Mouse (Mus musculus) kidney, embryonic 14.5 days (tissue): ENCODE results near the gene Fam168b. TPM values are rescaled to one million over a fixed set of nuclear protein-coding genes. Genes with fewer than 3 reads are reported as not detected.

Experiments
- ATAC-seq: fragments of 200-750 bp; cut with Nextera tagmentation; 2 replicates; pipeline ENCODE4 v1.8.0; 2017; ENCODE audit warnings: moderate number of reproducible peaks, mild to moderate bottlenecking, moderate TSS enrichment, moderate library complexity; ENCODE audit not compliant: low FRiP score, low TSS enrichment
- H3K27ac ChIP-seq: fragments of 300-500 bp; sonication (generic); 2 replicates; pipeline ENCODE4 v1.5.1; 2014; ENCODE audit warnings: low read depth, mild to moderate bottlenecking, low read length, moderate library complexity, mixed read lengths
- H3K27me3 ChIP-seq: fragments of 300-500 bp; sonication (generic); 2 replicates; pipeline ENCODE4 v1.6.1; 2014; ENCODE audit warnings: mild to moderate bottlenecking, low read length; ENCODE audit not compliant: control insufficient read depth, insufficient read depth
- H3K36me3 ChIP-seq: fragments of 300-500 bp; sonication (generic); 2 replicates; pipeline ENCODE4 v1.6.1; 2014; ENCODE audit warnings: low read length, mixed read lengths; ENCODE audit not compliant: control insufficient read depth, insufficient read depth
- H3K4me1 ChIP-seq: fragments of 300-500 bp; sonication (generic); 2 replicates; pipeline ENCODE4 v1.6.1; 2014; ENCODE audit warnings: low read length, mixed read lengths; ENCODE audit not compliant: control insufficient read depth, insufficient read depth
- H3K4me2 ChIP-seq: fragments of 300-500 bp; sonication (generic); replicated peaks from 2 replicates; pipeline ENCODE4 v1.6.1; 2014; ENCODE audit warnings: low read depth, mild to moderate bottlenecking, low read length
- H3K4me3 ChIP-seq: fragments of 300-500 bp; sonication (generic); 2 replicates; pipeline ENCODE4 v1.5.1; 2014; ENCODE audit warnings: mild to moderate bottlenecking, low read length
- H3K9ac ChIP-seq: fragments of 300-500 bp; sonication (generic); 2 replicates; pipeline ENCODE4 v1.6.1; 2014; ENCODE audit warnings: low read depth, mild to moderate bottlenecking, low read length, moderate library complexity
- H3K9me3 ChIP-seq: fragments of 300-500 bp; sonication (generic); 2 replicates; pipeline ENCODE4 v1.6.1; 2016; ENCODE audit warnings: low read length; ENCODE audit not compliant: control insufficient read depth
- WGBS: fragments of 180-500 bp; shearing (Covaris S2); extraction: QIAGEN DNeasy Blood & Tissue Kit; methylation state at CpG from one replicate; pipeline ENCODE4 v1.1.7; 2014; 5-methylcytosine and 5-hydroxymethylcytosine counted together
- polyA plus RNA-seq: library from polyadenylated mRNA; unstranded; fragments of >200 nt; fragmentation: Nextera tagmentation; extraction: Ambion mirVana; gene quantifications from 2 replicates; pipeline ENCODE4 v1.2.1, GENCODE M21; 2014

Gene Fam168b
- polyA plus RNA-seq, 1 experiment from 2014 or later = 68.8 TPM

DNA sequence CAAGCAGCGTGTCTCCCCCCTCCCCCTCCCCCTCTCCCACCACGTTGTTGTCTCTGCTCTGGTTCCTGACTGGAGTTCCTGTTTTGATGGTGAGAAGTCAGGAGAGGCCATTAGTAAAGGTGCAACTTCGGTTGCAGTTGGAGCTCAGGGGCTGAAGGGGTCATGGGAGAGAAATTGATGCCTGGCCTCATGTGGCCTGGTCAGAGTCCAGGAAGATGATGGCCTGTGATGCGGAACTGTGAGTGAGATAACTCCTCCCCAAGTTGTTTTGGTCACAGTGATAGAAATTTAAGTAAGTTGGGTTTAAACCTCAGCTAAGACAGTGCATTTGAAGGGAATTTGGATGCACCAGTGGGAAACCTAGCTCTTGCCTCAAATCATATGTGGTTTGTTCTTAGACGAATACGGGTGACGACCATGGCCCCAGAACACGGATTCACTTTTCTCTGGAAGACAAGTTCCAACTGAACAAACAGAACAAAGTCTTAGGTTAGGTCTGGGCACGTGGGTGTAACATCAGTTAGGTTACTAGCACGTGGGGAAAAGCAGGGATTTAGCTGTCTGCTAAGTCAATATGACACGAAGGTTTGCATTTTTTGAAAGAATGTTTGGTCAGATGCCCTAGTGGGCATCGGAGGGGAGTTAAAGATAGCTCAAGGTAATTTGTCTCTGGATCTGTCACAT, 12.3 kb upstream of the Fam168b start:
- H3K36me3 ChIP-seq = no peaks in the 10 kb centered on the region
- no peak for ATAC-seq
- no peak overlapping the region for H3K4me2 ChIP-seq
- H3K9ac ChIP-seq = no peak overlapping the region
- H3K4me3 ChIP-seq = no peak overlapping the region
- no peak overlapping the region for H3K27ac ChIP-seq
- no peaks in the 10 kb centered on the region for H3K9me3 ChIP-seq
- no peaks in the 10 kb centered on the region for H3K27me3 ChIP-seq
- 59% methylated on average over 12 of the region's 12 CpGs for WGBS
- peaks cover 11% of the 10 kb centered on the region; the same call in 1 of the 2 replicates for H3K4me1 ChIP-seq

DNA sequence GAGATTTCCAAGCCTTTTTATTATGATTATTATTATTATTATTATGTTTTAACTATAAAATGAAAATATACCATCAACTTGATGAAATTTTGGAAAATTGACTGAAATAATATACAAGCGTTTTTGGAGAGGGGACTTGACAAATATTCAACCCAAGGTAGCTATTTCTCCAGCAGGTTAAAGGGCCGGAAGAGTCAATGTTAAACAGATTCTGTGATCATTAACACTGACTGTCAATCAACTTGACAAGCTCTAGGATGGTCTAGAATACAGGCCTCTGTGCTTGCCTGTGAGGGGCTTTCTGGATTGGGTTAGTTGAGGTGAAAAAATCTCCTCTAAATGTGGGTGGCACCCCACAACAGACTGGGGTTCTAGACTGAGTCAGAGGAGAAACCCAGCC, 10.9 kb upstream of the Fam168b start:
- H3K27ac ChIP-seq = no peak overlapping the region
- H3K9me3 ChIP-seq = no peaks in the 10 kb centered on the region
- no peaks in the 10 kb centered on the region for H3K36me3 ChIP-seq
- no peak overlapping the region for H3K9ac ChIP-seq
- H3K27me3 ChIP-seq = no peaks in the 10 kb centered on the region
- 92% methylated on average over 2 of the region's 2 CpGs for WGBS
- H3K4me2 ChIP-seq = no peak overlapping the region
- ATAC-seq = no peak
- H3K4me3 ChIP-seq = no peak overlapping the region
- H3K4me1 ChIP-seq = peaks cover 11% of the 10 kb centered on the region; the same call in 1 of the 2 replicates

DNA sequence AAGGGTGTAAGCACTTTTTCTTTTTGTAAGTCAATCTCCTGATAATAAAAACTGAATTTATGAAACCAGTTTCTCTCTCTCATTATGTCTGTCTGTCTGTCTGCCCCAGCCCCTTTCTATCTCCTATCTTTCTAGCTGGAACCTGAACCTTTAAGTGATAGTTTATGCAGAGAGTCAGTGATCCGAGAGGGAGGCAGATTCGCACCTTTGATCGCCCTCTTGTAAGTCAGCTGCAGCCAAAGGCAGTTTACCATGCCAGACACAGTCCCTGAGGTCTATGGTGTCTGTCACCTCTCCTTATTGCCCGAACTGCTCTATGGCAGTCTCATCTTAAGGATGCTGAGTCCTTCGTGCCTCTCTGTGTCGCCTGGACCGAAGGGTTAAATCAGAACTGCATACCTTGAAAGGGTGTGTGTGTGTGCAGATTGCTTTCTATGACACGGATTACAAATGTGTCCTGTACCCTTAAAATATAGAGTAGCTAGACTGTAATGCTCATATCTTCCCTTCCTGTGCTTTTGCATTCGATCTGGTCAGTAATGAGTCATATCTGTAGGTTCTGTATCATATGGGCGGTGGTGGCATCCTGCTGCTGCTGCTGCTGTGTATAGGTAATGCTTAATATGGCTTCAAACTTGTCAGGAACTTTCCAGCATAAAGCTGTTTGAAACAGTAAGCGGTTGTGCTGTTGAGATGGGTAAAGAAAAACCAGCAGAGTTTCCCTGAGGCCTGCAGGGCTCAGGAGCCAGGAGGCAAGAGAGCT, 9.4 kb upstream of the Fam168b start:
- no peak overlapping the region for H3K4me3 ChIP-seq
- WGBS = 63% methylated on average over 11 of the region's 11 CpGs
- no peak for ATAC-seq
- H3K27me3 ChIP-seq = no peaks in the 10 kb centered on the region
- no peak overlapping the region; the same call in 1 of the 2 replicates for H3K27ac ChIP-seq
- H3K9ac ChIP-seq = peak overlapping the region; percentile 7; the same call in 1 of the 2 replicates
- peaks cover 11% of the 10 kb centered on the region; the same call in 1 of the 2 replicates for H3K4me1 ChIP-seq
- no peaks in the 10 kb centered on the region for H3K36me3 ChIP-seq
- H3K9me3 ChIP-seq = no peaks in the 10 kb centered on the region
- no peak overlapping the region for H3K4me2 ChIP-seq

DNA sequence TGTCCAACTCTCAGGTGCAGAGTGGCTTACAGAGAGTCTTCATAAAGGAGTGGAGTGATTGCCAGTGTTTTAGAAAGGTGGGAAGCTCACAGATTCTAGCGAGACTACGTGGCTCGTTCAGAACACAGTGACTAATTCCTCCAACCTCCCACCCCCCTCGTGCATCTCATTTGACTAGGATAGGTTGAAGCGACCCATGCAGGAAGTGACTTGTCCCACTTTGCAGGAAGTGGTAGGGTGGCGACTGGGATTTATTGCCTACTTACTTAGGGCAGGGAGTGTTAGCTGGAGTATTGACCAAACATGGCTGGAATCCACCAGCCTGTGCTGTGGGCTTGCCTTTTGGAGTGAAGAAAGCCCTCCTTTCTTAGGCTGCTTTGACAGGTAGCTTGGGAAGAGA, 8.7 kb upstream of the Fam168b start:
- Histone ChIP-seq H3K4me1 (peaks cover 11% of the 10 kb centered on the region; the same call in 1 of the 2 replicates), H3K9ac (no peak overlapping the region), H3K27me3 (no peaks in the 10 kb centered on the region), H3K4me2 (peak overlapping the region; percentile 8; the same call in 1 of the 2 replicates), H3K4me3 (no peak overlapping the region), H3K36me3 (no peaks in the 10 kb centered on the region), H3K27ac (no peak overlapping the region), H3K9me3 (no peaks in the 10 kb centered on the region)
- ATAC-seq = no peak
- 29% methylated on average over 6 of the region's 6 CpGs for WGBS

DNA sequence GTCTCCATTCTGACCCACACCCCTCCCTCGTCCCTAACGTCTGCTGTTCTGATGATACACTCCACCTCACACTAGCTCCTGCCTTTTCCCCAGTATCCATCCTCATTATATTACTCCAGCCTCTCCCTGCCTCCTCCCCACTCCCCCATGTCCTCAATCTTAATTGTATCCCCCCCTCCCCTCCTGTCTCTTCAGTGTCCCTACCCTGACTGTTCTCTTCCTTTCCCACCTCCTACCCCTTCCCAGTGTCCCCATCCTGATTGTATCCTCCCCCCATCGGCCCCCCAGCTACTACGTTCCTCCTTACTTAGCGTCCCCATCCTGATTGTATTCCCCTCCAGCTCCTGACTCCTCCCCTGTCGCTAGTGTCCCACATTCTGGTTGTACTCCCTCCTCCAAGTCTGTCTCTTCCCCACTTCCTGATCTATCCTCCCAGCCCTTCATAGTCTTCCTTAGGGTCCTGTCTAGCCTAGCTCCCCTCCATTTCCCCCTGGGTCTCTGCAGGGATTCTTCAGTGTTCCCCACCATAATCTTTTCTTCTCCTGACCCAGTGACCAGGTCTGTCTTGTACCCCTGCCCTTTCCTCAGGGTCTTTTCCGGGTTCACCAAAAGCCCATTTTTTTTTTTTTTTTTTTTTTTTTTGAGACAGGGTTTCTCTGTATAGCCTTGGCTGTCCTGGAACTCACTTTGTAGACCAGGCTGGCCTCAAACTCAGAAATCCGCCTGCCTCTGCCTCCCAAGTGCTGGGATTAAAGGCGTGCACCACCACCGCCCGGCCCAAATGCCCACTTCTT, 7.7 kb upstream of the Fam168b start:
- Histone ChIP-seq H3K4me3 (peak overlapping the region; percentile 62), H3K36me3 (no peaks in the 10 kb centered on the region), H3K4me1 (peaks cover 11% of the 10 kb centered on the region; the same call in 1 of the 2 replicates), H3K9me3 (no peaks in the 10 kb centered on the region), H3K9ac (peak overlapping the region; percentile 68), H3K27me3 (no peaks in the 10 kb centered on the region), H3K27ac (no peak overlapping the region), H3K4me2 (peak overlapping the region; percentile 59)
- WGBS = 40% methylated on average over 11 of the region's 11 CpGs
- ATAC-seq = peak; percentile 45

DNA sequence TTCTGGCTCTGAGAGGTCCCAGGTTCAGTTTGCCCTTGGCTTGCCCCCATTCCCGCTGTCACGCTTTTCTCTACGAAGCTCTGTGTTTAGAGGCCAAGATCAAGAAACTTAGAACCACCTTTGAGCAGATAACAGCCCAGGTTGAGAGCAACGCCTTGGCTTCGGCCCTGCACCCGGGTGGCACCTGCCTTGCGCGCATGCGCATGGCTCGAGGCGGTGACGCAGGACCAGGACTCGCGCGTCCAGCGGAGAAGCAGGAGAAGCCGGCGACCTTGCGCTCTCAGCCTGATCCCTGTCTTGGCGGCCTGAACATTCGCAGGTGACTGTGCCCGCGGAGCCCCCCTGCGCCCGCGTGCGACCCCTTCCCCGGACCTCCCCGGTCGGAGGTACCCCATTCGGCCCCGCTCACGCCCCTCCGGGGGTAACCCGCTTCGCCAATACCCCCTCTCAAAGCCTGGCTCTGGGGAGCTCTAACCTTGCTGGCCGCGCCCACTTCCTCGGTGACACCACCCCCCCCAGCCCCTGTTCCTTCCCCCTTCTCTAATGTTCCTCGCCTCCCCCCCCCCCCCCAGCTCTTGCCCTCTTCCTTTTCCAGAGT, 7.0 kb upstream of the Fam168b start, which contains the start of gene Plekhb2:
Gene Plekhb2, plus strand, starts transcription at position 232 of the 598 bp plus-strand sequence.
- Histone ChIP-seq H3K4me3 (peak within 1 kb of the TSS; percentile 62), H3K9me3 (no peaks in the 10 kb centered on the region), H3K4me1 (peaks cover 11% of the 10 kb centered on the region; the same call in 1 of the 2 replicates), H3K27ac (no peak within 1 kb of the TSS), H3K27me3 (no peaks in the 10 kb centered on the region), H3K9ac (peak within 1 kb of the TSS; percentile 68), H3K36me3 (no peaks in the 10 kb centered on the region), H3K4me2 (peak within 1 kb of the TSS; percentile 59)
- ATAC-seq = peak; percentile 90
- 1% methylated on average over 36 of the region's 40 CpGs for WGBS

DNA sequence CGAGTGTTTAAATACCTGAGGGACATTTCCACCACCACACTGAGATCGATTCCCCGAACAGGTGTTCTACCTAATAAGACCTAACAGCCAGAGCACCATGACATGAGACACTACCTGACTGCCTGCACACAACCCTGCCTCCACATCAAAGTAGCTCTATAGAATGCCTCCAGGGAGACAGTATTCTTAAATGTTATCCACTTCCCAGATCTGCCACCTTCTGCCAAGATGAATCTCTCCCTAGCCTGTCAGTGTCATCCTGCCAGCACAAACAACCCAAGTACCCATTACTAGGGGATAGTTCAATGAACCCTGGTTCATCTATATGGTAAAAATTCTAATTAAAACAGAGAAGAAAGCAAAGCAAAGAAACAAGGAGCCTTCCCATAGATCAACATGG, 4.2 kb upstream of the Fam168b start:
- H3K9me3 ChIP-seq = no peaks in the 10 kb centered on the region
- no peak overlapping the region for H3K27ac ChIP-seq
- no peak for ATAC-seq
- H3K4me1 ChIP-seq = peaks cover 3% of the 10 kb centered on the region; the same call in 1 of the 2 replicates
- H3K4me3 ChIP-seq = no peak overlapping the region
- H3K36me3 ChIP-seq = no peaks in the 10 kb centered on the region
- WGBS = 79% methylated on average over 3 of the region's 3 CpGs
- H3K9ac ChIP-seq = no peak overlapping the region
- H3K4me2 ChIP-seq = no peak overlapping the region
- H3K27me3 ChIP-seq = no peaks in the 10 kb centered on the region

DNA sequence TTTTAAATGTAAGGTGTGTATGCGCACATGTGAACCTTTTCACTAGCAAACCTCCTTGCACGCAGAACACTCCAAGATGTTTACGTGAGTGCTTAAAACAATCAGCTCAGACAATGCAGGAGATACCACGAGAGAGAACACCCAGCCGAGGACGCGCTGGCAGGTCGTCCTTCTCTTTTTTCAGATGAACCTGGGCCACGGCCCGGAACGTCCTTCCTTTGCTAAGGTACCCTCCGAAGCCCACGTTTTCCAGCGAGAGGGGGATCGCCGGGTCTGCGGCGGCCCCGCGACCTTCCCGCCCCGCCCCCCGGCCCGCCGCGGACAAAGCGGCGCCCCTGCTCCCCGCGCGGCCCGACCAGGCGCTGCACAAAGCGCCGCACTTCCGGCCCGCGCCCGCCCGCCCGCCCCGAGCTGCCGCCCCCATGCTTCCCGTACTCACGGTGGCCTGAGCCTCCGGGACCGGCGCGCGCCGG, 440 bp downstream of the Fam168b start:
- Histone ChIP-seq H3K36me3 (no peaks in the 10 kb centered on the region), H3K27me3 (no peaks in the 10 kb centered on the region), H3K4me3 (peak overlapping the region; percentile 82), H3K9ac (peak overlapping the region; percentile 95), H3K9me3 (no peaks in the 10 kb centered on the region), H3K27ac (peak overlapping the region; percentile 94), H3K4me2 (peak overlapping the region; percentile 92), H3K4me1 (peaks cover 14% of the 10 kb centered on the region)
- WGBS = under 1% methylated on average over 38 of the region's 51 CpGs
- ATAC-seq = peak; percentile 89
